Mouse (Mus musculus): Measurements from ENCODE around the gene Ggt6. TPM values are rescaled to one million over a fixed set of nuclear protein-coding genes. Genes with fewer than 3 reads are reported as not detected.

The Ggt6 gene
- not detected in 2 replicates for polyA plus RNA-seq (2016; fragmentation: Nextera tagmentation; extraction: Ambion mirVana)

DNA sequence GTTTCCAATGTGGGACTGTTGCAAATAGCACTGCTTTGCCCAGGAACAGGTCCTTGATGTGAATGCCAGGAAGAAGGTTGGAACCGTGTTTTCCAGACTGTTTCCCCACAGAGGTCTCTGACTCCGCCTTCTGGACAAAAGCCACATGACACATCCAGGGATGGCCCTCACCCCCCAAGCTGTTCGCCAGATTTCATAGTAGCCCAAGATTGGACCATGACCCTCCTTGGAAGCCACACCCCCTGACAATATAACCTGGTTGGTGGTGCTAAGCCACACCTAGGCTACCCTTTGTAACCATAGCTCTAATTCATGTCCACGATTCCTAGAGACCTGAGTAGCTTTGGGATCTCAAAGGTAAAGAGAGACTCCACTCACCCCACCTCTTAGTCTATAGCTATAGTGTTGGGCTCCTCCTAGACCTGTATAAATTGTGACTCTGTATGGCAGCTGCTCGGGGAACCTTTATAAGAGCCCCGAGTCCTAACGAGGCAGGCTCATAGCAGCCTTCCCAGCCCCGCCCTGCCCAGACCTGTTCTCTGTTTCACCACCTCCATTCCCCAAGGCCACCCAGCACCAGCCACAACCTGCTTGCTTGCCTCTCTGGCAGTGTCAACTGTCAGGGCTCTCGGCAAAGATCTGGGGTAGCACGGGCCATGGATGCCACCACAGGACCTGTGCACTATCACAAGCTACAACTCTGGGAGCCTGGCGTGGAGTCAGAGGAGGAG is at the start of gene Ggt6:
Gene Ggt6, plus strand, starts transcription at position 564 of the 731 bp plus-strand sequence.
- Histone ChIP-seq H3K9me3 (no peaks in the 10 kb centered on the region), H3K36me3 (no peaks in the 10 kb centered on the region), H3K4me1 (0 out of 2 replicates have a peak, but pooled peaks cover 6% of the 10 kb centered on the region), H3K27me3 (ENCODE audit: insufficient read depth, poor library complexity, severe bottlenecking) (peaks cover 12% of the 10 kb centered on the region; the same call in 1 of the 2 replicates), H3K27ac (no peak within 1 kb of the TSS), H3K4me3 (no peak within 1 kb of the TSS)
- WGBS, result 63% methylated on average over 11 of the region's 11 CpGs
- DNase-seq (ENCODE audit: low spot score), result no peak

DNA sequence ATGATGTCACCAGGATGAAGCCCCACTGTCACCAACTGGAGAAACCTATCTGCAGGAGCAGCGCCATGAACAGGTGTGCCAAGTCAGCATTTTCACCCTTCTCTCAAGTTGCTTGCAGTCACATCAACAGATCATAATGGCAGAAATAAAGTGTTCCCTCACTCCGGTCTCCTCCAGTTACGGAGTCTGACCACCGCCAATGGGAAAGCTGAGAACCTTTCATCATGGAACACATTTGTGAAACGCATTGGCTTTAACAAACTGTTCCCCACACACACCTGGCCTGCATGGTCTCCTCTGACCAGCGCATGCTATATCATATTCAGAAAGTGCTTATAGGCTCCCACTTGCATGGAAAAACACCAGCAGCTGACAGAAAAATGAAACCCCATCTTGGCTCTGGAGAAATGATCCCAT is 47.2 kb upstream of the Ggt6 start:
- Histone ChIP-seq H3K36me3 (peaks cover 56% of the 10 kb centered on the region), H3K27ac (no peak overlapping the region)
- WGBS, result 94% methylated on average over 6 of the region's 6 CpGs

DNA sequence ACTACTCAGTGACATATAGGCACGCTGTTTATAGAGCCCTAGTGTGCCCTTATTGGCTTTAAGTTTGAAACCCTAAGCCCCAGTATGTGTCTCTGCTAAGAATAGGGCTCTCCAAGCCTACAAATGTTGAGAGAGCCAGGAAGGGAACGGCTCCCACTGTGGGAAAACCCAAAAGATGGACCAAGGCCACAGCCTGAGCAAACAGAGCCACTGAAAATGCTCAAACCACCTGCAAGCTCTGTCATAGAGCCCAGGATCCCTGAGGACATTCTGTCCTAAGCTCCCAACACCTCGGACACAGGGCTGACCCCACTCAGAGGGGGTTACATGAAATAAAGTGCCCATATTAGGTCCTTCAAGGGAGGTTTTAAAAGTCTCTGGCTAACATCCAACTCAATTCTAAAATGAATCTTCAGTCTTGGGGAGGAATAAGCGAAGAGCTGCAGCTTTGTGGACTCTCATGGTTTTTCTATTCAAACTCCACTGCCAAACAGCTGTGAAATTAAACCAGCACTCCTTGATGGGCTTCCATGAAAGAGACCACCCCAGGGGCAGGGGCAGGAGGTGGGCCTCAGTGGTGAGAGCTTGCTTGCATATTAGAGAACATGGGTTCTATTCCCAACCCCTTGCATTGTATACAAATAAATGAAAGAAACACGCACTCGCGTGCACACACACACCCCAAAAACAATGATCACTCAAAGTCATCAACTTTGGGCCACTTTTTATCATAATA is 45.8 kb upstream of the Ggt6 start:
- no peaks in the 10 kb centered on the region for H3K9me3 ChIP-seq
- H3K27me3 ChIP-seq (ENCODE audit: insufficient read depth, poor library complexity, severe bottlenecking), result no peaks in the 10 kb centered on the region
- H3K36me3 ChIP-seq, result peaks cover 71% of the 10 kb centered on the region
- H3K4me3 ChIP-seq, result no peak overlapping the region
- no peak for DNase-seq (ENCODE audit: low spot score)
- 0 out of 2 replicates have a peak, but pooled peaks cover 4% of the 10 kb centered on the region for H3K4me1 ChIP-seq
- no peak overlapping the region for H3K27ac ChIP-seq
- 92% methylated on average over 7 of the region's 7 CpGs for WGBS

More for the DNA sequence above, 47.2 kb upstream of the Ggt6 start:
- no peak for DNase-seq (ENCODE audit: low spot score)
- Histone ChIP-seq H3K4me3 (no peak overlapping the region), H3K27me3 (ENCODE audit: insufficient read depth, poor library complexity, severe bottlenecking) (no peaks in the 10 kb centered on the region), H3K4me1 (no peaks in the 10 kb centered on the region), H3K9me3 (no peaks in the 10 kb centered on the region)

DNA sequence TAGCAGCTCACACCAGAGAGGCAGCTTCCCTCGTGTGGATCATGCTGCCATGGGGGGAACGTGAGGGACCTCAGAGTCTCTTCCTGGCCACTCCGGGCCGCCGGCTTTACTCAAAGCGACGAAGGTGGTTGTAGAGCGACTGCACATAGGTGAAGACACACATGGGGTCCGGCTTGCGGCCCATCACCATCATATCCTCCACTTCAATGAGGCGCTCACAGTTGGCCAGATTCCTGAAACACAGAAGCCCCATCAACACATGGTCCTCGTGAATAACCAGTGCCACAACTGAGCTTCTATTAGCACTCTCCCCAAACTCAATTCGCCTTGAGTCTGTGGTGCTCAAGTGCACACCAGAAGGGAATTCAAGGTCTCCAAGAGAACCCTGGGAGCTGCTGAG is 44.1 kb upstream of the Ggt6 start:
- DNase-seq (ENCODE audit: low spot score), result no peak
- H3K27me3 ChIP-seq (ENCODE audit: insufficient read depth, poor library complexity, severe bottlenecking), result no peaks in the 10 kb centered on the region
- peaks cover 78% of the 10 kb centered on the region for H3K36me3 ChIP-seq
- H3K4me1 ChIP-seq, result peaks cover 20% of the 10 kb centered on the region
- no peaks in the 10 kb centered on the region for H3K9me3 ChIP-seq
- WGBS, result 87% methylated on average over 13 of the region's 13 CpGs
- no peak overlapping the region for H3K4me3 ChIP-seq
- no peak overlapping the region for H3K27ac ChIP-seq

DNA sequence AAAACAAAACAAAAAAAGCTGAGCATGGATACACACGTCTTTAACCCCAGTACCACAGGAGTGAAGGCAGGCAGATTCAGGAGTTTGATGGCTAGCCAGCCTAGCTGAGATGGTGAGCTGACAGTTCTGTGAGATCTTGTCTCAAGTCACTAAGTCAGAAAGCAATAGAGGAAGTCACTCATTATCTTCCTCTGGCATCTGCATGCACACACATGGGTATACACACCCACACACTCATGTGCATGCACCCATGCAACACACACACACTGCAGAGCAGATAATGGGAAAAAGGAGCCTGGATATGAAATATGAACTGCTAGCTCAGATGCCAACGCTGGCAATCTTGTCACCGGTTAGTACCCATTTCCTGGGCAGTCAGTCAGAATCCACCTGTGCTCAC is 42.1 kb upstream of the Ggt6 start:
- no peak overlapping the region for H3K27ac ChIP-seq
- H3K4me3 ChIP-seq, result no peak overlapping the region
- DNase-seq (ENCODE audit: low spot score), result no peak
- peaks cover 88% of the 10 kb centered on the region for H3K36me3 ChIP-seq
- H3K9me3 ChIP-seq, result no peaks in the 10 kb centered on the region
- peaks cover 40% of the 10 kb centered on the region for H3K4me1 ChIP-seq
- H3K27me3 ChIP-seq (ENCODE audit: insufficient read depth, poor library complexity, severe bottlenecking), result no peaks in the 10 kb centered on the region
- WGBS, result 93% methylated on average over 3 of the region's 3 CpGs

DNA sequence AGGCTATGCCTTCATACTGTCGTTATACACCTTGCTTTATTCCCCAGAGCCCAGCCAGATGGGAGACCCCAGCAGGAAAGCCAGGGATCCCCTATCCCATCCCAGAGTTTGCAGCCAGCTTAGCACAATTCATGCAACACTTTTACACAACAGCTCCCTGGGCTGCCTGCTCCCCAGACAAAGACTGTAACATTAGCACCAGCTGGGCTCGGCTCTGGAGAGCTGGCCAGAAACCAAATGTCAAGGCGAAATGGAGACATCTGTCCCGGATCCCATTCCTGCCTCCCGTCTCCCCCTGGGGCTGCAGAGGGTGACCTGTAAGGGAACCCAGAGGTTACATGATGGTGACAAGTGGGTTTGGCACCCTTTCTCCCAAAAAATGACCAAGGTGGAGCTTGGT is 41.7 kb upstream of the Ggt6 start:
- Histone ChIP-seq H3K36me3 (peaks cover 88% of the 10 kb centered on the region), H3K9me3 (no peaks in the 10 kb centered on the region), H3K4me3 (no peak overlapping the region), H3K27me3 (ENCODE audit: insufficient read depth, poor library complexity, severe bottlenecking) (no peaks in the 10 kb centered on the region), H3K4me1 (peaks cover 44% of the 10 kb centered on the region), H3K27ac (no peak overlapping the region)
- 75% methylated on average over 5 of the region's 5 CpGs for WGBS
- no peak for DNase-seq (ENCODE audit: low spot score)

DNA sequence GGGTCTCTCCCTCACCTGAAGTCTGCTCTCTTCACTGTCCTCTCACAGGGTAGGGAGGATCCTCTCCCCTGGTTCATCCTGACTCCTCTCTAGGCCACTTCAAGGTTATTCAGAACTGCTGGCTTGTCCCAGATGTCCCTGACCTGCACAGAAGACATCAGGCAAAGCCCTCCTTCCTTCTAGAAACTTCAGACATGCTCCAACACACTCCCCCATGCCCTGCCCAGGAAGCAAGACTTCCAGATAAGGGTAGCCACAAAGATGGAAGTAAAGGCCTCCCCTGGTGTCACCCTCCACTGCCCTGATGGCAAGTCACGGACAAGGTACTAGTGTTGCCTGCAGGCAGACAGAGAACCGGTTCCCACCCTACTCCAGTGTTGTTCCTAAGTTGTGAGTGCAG is 40.6 kb upstream of the Ggt6 start:
- Histone ChIP-seq H3K4me1 (peaks cover 54% of the 10 kb centered on the region), H3K4me3 (no peak overlapping the region), H3K27ac (peak overlapping the region; percentile 71), H3K36me3 (peaks cover 88% of the 10 kb centered on the region), H3K9me3 (no peaks in the 10 kb centered on the region), H3K27me3 (ENCODE audit: insufficient read depth, poor library complexity, severe bottlenecking) (no peaks in the 10 kb centered on the region)
- 68% methylated on average over 2 of the region's 2 CpGs for WGBS
- DNase-seq (ENCODE audit: low spot score), result no peak

- Histone ChIP-seq H3K4me3 (no peak overlapping the region), H3K27me3 (ENCODE audit: insufficient read depth, poor library complexity, severe bottlenecking) (no peaks in the 10 kb centered on the region), H3K36me3 (peaks cover 88% of the 10 kb centered on the region), H3K27ac (peak overlapping the region; percentile 71), H3K9me3 (no peaks in the 10 kb centered on the region), H3K4me1 (peaks cover 56% of the 10 kb centered on the region)
- WGBS, result 47% methylated on average over 6 of the region's 6 CpGs
- DNase-seq (ENCODE audit: low spot score), result no peak
Observed at GRCm38 (mm10) chr11:72395652-72396051, 39.7 kb upstream of the Ggt6 start.

GRCm38 (mm10) chr11:72396621-72397020 is 38.7 kb upstream of the Ggt6 start:
- Histone ChIP-seq H3K9me3 (no peaks in the 10 kb centered on the region), H3K4me1 (peaks cover 63% of the 10 kb centered on the region), H3K27me3 (ENCODE audit: insufficient read depth, poor library complexity, severe bottlenecking) (no peaks in the 10 kb centered on the region), H3K36me3 (peaks cover 88% of the 10 kb centered on the region), H3K27ac (peak overlapping the region; percentile 71), H3K4me3 (no peak overlapping the region)
- DNase-seq (ENCODE audit: low spot score), result no peak
- WGBS, result 59% methylated on average over 7 of the region's 7 CpGs

GRCm38 (mm10) chr11:72397072-72397471 is 38.3 kb upstream of the Ggt6 start:
- no peak for DNase-seq (ENCODE audit: low spot score)
- WGBS, result 62% methylated on average over 10 of the region's 10 CpGs
- no peaks in the 10 kb centered on the region for H3K9me3 ChIP-seq
- H3K27ac ChIP-seq, result peak overlapping the region; percentile 71; the same call in 1 of the 2 replicates
- no peaks in the 10 kb centered on the region for H3K27me3 ChIP-seq (ENCODE audit: insufficient read depth, poor library complexity, severe bottlenecking)
- peaks cover 68% of the 10 kb centered on the region for H3K4me1 ChIP-seq
- H3K36me3 ChIP-seq, result peaks cover 86% of the 10 kb centered on the region
- H3K4me3 ChIP-seq, result no peak overlapping the region

GRCm38 (mm10) chr11:72397811-72398525 is 37.4 kb upstream of the Ggt6 start:
- H3K4me1 ChIP-seq, result peaks cover 77% of the 10 kb centered on the region
- H3K27ac ChIP-seq, result peak overlapping the region; percentile 37; the same call in 1 of the 2 replicates
- WGBS, result 92% methylated on average over 8 of the region's 8 CpGs
- no peaks in the 10 kb centered on the region for H3K9me3 ChIP-seq
- peaks cover 88% of the 10 kb centered on the region for H3K36me3 ChIP-seq
- H3K27me3 ChIP-seq (ENCODE audit: insufficient read depth, poor library complexity, severe bottlenecking), result no peaks in the 10 kb centered on the region
- no peak for DNase-seq (ENCODE audit: low spot score)
- no peak overlapping the region for H3K4me3 ChIP-seq

GRCm38 (mm10) chr11:72401068-72401467 is 34.3 kb upstream of the Ggt6 start:
- H3K4me3 ChIP-seq, result no peak overlapping the region
- DNase-seq (ENCODE audit: low spot score), result no peak
- H3K36me3 ChIP-seq, result peaks cover 81% of the 10 kb centered on the region
- WGBS, result 84% methylated on average over 12 of the region's 12 CpGs
- H3K9me3 ChIP-seq, result no peaks in the 10 kb centered on the region
- H3K27me3 ChIP-seq (ENCODE audit: insufficient read depth, poor library complexity, severe bottlenecking), result no peaks in the 10 kb centered on the region
- H3K27ac ChIP-seq, result peak overlapping the region; percentile 30; the same call in 1 of the 2 replicates
- peaks cover 82% of the 10 kb centered on the region for H3K4me1 ChIP-seq

GRCm38 (mm10) chr11:72402017-72402416 is 33.3 kb upstream of the Ggt6 start:
- Histone ChIP-seq H3K4me1 (peaks cover 82% of the 10 kb centered on the region), H3K9me3 (no peaks in the 10 kb centered on the region), H3K4me3 (no peak overlapping the region), H3K36me3 (peaks cover 72% of the 10 kb centered on the region), H3K27ac (peak overlapping the region; percentile 70; the same call in 1 of the 2 replicates), H3K27me3 (ENCODE audit: insufficient read depth, poor library complexity, severe bottlenecking) (no peaks in the 10 kb centered on the region)
- 51% methylated on average over 5 of the region's 5 CpGs for WGBS
- no peak for DNase-seq (ENCODE audit: low spot score)
